Mouse (Mus musculus) CD4-positive helper T cell, adult 2 months (primary cell): ENCODE results near the gene Zc3hc1.

Source experiments
- DNase-seq: peaks from one replicate; pipeline ENCODE4 v3.0.0-alpha.2; 2012; ENCODE audit warnings: low read depth, missing footprints, low spot score

Zc3hc1 gene

DNA sequence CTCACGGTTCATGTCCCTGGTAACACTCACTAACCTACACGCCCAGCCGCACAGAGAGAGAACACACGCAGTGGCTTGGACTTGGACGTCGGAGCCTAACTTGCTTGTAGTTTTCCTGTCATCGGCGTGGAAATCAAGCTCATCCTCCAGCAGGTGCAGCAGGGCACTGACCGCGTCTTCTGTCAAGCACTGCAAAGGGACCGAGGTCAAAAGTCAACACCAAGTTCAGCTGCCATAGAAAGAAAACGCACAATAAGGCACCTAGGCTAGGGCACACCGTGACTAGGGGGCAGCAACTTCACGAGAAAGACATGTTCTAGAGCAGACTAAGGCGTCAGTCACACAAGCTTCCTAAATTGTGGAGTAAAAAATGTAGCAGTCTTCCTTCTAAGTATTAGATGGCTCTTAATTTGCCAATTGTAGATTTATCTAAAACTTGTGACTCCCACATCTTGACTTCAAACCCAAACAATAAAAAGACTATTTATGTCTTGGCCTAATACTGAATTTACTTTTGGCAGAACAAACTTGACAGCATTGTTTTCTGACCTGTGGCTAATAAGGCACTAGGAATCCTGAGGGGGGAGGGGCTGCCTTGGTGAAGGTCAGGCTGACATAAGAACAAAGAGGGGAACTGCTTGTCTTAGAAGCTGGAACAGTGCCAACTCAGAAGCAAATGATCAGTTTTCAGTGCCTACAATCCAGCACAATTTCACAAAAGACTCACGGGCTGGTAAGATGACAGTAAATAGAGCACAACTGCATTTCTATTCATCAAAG, 15.9 kb downstream of the Zc3hc1 start:
- no peak for DNase-seq

DNA sequence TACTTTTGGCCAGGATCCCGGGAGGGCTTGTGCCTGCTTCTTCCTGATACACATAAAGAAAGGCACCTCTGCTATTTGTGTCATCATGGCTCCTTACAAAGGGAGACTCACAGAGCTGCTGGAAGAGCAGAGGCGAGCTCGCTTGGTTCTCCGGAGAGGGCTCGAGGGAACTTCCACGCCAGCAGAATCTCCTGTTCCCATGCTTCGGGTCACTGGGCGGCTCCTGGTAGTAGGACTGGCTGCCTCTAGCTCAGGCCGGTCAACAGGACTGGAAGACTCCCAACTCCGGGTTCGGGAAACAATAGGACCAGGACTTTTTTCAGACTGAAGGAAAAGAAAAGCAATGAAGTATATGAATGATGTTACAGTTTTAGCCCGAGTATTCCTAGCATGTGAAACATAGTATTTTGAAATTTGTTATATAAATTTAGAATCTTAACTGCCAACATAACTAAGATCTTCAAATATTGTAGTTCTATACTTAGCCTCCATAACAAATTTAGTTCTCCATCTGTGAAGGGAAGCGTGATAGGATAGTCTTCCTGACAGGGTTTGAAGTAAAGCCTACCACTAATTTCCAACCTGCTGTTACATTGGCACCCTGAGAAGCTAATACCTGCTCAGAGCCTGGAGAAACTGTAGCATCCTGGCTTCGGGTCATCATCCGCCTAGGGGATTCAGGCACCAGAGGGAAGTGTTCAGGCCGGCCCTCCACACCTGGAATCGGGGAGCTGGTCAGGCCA, 18.0 kb downstream of the Zc3hc1 start:
- no peak for DNase-seq

DNA sequence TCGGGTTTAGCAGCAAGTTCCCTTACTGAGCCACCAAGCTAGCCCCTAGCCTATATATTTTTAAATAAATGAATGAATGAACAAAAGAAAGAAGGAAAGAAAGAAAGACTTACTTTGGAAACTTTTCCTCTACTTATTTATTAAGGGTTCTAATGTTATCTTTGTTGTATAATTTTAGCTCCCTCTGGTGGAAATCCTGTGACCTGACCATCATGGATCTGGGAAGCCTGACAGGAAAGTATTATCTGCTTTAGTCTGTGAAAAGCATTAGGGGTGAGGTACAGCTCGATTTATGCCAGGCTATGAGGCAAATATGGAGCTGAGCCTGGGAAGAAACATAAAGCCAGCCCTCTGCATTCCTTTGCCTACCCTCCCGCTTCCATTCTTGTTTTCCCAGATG, 21.5 kb downstream of the Zc3hc1 start:
- DNase-seq = no peak

DNA sequence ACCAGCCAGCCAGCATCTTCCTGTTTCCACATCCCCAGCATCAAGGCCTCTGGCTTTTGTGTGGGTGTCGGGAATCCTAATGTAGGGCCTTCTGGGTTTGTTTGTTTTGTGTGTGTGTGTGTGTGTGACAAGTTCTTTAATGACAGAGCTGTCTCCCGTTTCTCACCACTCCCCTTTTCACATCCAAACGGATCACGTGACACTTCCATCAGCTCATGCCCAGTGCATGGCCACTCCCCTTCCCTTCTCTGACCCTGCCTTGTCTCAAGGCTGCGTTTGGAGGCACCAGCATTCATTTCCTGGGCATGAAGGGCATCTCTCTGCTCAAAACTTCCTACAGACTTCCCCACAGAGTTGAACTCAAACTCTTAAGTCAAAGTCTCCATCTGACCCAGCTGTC, 27.0 kb downstream of the Zc3hc1 start:
- no peak for DNase-seq

DNA sequence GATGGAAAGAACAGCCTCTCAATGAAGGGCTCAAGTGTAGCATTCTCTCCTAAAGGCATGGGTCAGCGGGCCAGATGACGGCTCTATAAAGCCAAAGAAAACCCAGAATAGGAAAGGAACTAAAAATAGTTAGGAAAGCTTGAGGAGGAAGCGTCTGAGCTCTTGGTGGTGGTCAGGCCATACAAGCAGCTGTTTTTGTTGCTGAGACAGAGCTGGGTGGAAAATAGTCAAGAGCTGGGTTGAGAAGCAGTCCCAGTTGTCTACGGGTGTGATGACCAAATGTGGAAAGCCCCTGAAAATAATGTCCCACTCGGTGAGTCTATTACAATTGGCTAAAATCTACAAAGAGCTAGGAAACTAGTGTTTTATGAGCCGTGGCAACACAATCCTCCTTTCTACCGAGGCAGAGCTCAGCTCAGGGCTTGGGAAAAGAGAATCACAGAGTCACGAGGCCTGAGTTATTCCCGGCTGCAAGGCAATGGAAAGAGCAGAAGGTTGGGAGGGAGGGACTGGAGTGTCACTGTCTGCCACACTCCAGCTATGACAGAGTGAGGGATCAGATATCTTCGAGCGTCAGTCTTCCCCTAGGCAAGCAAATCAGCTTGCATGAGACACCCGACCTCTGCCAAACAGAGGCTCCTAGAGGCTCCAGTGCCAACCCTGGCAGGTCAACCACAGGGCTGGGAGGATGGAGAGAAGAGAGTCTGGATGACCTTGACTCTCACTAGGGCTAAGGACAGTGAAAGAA, 30.9 kb downstream of the Zc3hc1 start:
- DNase-seq = no peak

DNA sequence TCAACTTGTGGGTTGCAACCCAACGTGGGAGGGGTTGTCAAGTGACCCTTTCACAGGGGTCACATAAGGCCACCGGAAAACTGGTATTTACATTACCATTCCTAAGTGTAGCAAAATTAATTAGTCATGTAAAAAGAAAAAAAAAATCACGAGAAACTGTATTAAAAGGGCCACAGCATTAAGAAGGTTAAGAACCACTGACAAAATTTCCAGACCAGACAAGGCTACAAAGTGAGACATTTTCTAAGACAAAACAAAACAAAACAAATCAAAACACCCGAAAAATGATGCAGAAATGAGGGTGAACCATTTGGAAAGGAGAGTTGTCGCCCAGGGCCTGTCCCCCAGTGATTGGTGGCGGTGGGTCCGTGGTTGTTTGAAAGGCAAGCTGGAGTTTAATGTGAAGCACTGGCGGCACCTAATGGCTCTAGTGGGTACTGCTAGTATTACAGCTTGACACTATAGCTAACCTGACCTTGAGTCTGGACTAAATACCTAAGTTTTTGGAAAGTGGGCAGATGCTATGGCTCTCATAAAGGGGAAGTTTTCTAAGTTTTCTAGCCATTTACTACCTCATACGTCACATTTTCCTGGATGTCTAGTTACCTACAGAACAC, 33.2 kb downstream of the Zc3hc1 start:
- peak; percentile 84 for DNase-seq

DNA sequence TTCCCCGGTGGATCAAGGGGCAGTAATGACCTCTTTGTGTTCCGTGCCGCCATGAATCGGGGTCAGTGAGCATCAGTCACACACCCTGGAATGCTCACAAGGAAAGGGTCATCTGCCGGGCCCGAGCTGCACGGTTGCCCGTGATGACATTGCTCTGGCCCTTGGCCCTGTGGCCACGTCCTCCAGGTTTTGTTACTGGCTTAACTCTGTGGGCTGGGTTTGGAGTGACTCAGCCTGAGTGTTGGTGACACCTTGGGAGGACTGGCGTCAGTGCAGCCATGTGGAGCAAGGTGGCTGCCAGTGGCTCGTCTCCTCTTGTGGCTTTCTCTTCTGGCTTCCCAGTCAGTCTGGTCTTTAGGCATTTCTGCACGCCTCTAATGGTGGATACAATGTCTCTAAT, 34.1 kb downstream of the Zc3hc1 start:
- no peak for DNase-seq

DNA sequence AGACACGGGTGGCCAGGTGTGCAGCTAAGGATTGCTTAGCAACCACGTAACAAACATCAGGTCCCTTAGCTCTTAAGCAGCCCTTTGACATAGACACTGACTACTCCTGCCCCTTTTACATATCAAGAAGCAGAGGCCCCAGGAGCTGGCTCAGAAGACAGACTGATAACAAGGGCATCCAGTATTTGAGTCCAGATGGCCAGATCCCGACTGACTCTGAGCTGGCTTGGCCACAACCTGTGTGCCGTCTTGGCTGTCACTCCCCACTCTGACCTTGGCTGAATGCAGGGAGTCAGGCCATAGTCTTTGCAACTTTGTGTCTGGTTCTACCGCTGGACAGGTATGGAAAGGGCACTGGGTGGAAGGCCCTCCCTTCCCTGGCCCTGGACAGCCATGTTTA, 34.7 kb downstream of the Zc3hc1 start:
- DNase-seq = peak; percentile 33

DNA sequence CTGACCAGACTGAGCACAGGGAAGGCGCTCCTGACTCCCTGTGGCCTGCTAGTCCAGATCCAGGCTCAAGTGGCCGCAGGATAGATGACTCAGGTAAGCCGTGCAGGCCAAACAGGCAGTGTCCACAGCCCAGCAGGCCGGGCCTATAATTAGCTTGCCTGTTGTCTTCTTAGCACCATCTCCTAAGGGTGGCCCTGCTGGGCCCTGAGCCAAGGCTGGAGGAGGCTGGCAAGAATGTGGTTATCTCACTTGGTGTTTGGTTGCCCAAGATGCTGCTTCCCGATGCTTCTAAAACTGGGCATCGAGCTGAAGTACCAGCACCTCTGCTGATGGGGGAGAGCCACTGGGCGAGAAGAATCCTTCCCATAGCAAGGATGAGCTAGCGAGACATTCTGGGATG, 35.1 kb downstream of the Zc3hc1 start:
- no peak for DNase-seq

DNA sequence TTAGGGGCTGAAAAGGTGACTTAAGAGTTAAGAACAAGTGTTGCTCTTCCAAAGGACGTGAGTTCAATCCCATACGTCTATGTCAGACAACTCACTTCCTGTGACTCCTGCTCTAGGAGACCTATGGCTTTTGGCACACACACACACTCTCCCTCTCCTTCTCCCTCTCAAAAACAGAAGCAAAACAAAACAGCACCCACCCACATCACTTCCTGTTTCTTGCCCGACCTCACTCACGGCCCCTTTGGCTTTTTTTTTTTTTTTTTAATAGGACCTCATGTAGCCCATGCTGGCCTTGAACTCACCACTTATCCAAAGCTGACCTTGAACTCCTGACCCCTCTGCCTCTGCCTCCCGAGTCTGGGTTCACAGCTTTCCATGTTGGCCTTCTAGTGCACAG, 36.1 kb downstream of the Zc3hc1 start:
- peak; percentile 55 for DNase-seq

DNA sequence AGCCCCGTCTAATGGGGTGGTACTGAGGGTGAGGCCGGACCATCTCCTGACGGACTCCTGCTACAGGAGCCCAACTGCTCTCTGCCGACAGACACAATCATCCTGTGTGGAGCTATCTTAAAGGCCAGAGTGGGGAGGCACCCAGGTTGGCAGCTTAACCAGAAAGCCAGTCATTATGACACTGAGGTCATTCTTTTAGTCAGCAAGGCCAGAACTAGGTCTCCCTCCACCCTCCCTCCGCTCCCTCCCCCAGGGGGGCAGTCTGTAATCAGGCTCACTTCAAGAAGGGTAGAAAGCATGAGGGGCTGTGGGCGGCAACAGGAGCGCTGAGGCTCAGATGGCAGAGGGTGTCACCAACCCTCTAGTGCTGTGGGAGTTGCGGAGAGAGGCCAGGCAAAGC, 37.2 kb downstream of the Zc3hc1 start:
- no peak for DNase-seq

DNA sequence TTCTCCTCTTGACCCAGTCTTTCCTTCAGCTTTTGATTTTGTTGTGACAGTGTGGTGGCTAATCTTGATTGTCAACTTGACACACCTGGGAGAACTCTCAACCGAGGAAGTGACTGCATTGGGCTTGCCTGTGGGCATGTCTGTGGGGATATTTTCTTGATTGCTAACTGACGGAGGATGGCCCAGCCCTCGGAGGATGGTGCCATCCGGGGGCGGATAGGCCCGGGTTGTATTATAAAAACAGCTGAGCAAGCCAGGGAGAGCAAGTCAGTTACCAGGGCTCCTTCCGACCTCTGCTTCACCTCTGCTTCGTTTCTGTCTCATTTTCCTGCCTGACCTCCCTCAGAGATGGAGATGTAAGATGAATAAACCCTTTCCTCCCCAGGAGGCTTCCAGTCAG, 38.1 kb downstream of the Zc3hc1 start:
- DNase-seq = peak; percentile 78

DNA sequence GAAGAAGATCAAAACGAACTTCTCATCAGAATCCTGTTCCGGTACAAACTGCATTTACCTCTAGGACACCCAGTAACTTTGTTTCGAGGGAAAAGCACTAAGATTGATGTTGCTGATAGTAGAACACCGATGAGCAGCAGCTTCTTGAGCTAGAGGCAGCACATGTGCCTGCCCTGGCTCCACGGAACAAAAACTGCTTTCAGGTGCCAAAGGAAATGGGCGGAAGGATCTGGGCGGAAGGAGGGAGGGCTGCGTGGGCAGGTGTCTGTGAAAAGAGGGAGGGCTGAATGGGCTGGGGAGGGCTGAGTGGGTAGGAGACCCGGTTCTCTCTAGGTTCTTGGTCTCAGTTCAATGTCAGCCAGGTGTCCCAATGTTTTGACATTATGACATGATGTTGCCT, 39.5 kb downstream of the Zc3hc1 start:
- DNase-seq = peak; percentile 84

DNA sequence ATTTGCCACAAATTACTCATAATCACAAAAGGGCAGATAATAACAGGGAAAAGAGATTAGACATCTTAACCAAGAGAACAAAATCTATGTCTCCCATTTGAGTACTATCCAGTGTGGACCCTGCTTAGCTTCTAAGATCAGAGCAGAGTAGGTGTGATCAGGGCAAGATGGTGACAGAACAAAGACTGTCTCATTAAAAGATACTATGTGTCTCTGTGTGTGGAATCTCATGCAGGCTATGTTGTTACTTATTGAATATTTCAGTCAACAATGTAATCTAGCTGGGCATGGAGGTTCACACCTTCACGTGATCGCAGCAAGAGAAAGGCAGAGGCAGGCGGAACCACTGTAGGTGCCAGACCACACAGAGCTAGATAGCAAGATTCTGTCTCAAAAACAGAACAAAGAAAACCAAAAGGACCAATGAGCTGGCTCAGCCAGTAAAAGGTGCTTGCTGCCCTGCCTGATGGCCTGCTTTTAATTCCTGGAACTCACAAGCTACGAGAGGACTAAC, 43.5 kb downstream of the Zc3hc1 start:
- DNase-seq = no peak

DNA sequence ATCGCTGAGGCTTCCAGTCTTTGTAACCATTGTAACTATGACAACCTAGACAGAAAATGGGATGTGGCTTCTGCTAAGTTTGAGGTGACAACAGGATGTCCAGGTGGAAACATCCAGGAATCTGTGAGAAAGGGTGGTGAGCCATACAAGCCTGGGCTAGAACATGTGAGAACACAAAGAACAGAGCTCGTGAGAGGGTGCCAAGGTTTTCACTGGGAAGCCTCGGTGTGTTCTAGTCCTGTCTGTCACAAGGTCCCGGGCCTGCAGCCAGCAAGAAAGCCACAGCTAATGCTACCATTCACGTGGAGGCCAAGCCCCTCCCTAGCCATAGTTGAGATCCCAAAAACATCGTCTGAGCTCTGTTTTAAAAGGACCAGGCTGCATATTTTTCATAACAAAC, 44.1 kb downstream of the Zc3hc1 start:
- peak; percentile 62 for DNase-seq

DNA sequence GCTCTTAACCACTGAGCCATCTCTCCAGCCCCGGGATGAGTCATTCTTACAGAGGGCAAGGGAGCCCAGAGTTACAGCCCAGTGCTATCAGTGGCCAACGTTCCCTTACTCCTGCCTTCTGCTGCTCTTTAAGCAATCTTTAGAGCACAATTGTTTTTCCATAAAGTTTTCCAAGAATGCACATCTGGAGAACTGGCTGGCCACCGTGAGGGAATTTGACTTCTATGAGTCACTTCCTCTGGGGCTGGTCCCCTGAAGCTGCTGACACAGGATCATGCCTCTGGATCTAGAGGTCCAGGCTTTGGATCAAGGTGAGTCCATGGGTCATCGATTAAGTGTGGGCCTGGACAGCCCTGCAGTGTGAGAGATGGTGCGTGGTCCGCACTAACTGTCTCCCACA, 46.8 kb downstream of the Zc3hc1 start:
- DNase-seq = no peak

DNA sequence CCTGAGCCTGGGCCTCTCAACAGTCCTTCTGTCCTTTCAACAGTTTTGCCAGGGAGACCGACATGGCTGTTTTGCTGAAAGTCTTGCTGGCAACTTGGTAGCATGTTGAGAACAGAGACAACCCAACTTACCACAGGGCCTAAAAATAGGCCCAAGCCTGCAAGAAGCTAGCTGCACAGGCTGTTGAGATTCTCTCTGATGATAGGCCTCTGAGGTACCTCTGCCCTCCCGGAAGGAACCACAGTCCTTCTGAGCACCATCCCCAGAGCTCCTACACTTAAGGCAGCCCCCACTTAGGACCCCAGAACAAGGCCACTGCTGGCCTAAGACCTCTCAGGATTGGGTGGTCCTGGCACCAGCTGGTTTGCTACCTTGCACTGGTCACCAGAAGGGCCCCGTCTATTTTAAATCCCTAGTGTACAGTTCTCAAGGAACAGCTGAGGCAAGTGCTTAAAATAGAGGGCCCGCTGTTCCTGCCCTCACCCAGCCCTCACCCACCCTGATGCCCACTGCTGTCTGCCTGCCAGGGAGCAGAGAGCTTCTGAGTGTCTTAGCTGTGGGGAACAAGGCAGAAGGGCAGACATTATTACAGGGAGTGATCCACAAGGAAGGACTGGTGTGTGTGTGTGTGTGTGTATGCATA, 50.5 kb downstream of the Zc3hc1 start:
- DNase-seq = peak; percentile 55

DNA sequence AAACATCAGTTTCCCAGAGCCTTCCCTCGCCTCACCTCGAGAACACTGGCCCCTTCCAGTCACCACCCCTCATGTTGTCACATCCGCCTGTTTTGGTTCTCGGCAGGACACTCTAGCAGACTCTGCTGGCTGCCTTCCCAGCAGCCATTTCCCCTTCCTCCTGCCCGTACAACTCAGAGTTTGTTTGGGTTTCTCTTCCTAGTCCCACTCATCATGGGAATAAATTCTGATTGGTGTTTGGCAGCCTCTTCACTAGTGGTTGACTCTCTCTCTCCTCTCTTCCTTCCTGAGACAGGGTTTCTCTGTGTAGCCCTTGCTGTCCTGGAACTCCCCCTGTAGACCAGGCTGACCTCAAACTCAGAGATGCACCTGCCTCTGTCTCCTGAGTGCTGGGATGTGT, 53.9 kb downstream of the Zc3hc1 start:
- peak; percentile 81 for DNase-seq

DNA sequence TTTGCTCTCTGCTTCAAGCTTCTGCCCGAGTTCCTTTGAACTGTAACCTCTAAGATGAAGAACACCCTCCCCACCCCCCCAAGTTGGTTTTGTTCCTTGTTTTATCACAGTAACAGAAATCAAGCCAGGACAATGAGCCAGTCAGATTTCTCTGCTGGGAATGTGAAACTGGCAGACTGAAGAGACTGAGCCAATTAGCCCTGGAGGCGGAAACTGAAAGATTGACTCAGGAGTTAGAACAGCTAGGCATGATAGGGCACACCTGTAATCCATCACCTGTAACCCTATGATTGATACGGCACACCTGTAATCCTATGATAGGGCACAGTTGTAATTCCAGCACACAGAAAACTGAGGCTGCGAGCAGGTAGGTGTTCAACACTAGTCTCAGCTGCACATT, 58.6 kb downstream of the Zc3hc1 start:
- peak; percentile 15 for DNase-seq

DNA sequence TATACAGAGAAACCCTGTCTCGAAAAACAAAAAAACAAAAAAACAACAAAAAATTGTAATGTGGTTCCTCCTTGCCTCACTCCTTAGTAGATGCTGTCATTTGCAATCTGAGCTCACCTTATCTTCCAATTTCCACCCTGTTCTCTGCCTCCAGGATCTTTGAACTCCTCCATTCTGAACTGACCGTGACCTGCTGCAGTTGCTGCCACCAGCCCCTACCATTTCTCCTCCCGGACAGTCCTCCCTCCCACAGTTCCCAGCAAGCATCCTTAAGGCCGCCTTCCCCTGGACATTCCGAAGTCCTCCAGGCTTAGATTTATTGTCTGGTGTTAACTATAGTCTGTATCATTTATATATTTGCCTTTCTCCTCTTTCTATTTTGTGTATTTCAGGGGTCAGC, 60.1 kb downstream of the Zc3hc1 start:
- no peak for DNase-seq

DNA sequence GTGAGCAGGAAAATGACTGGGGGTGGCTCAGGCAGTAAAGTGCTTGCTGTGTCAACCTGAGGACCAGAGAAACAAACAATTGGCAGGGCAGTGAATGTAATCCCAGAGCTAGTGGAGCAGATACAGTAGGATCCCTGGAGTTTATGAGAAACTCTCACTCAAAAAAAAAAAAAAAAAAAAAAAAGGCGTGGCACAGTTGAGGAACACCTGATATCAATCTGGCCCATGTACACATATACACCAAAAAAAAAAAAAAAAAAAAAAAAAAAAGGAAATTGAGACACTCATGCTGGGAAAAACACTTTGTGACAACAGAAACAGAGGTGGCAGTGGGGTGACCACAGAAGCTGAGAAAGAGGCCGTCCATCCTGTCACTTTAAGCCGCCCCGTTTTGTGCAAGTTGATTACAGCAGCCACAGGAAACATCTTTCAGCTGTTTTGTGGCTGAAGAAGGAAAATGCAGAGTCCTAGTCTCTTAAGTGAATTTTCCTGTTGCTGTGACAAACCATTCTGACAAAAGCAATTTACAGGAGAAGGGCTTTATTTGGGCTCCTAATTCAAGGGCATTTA, 64.8 kb downstream of the Zc3hc1 start:
- peak; percentile 80 for DNase-seq
